Mouse (Mus musculus) layer of hippocampus, adult 6 months (tissue): Measurements from ENCODE around the gene Cwc25. TPM values are rescaled to one million over a fixed set of nuclear protein-coding genes. Genes with fewer than 3 reads are reported as not detected.

Experiments
- long read RNA-seq, 2 experiments: library from polyadenylated mRNA; unstranded; transcript quantifications; one replicate each; pipeline ENCODE4 v2.0.0; 2019 to 2020
- microRNA-seq: library from miRNA; unstranded; fragments of <30 nt; microRNA quantifications from one replicate; pipeline ENCODE4 v1.2.0, GENCODE M21; 2020
- polyA plus RNA-seq: library from polyadenylated mRNA; unstranded; fragments of <200 nt; fragmentation: Nextera tagmentation; gene quantifications from 2 replicates; pipeline ENCODE4 v1.2.3, GENCODE M21; 2021

Cwc25 gene
- 8.1 and 8.3 TPM in 2 replicates for polyA plus RNA-seq
- long read RNA-seq, experiment 1, partial matches to known transcripts = 15 of 17 reads
- long read RNA-seq, experiment 1, other reads (novel, unspliced or antisense) = 0 of 17 reads
- long read RNA-seq, experiment 2, transcript Cwc25-201 (10 exons, 3,105 nt) = major isoform, 39 of 43 reads
- long read RNA-seq, experiment 2, partial matches to known transcripts = 0 of 43 reads
- long read RNA-seq, experiment 2, other reads (novel, unspliced or antisense) = 2 of 43 reads

GRCm38 (mm10) chr11:97766154-97766881, at the start of gene Cwc25:
TSS of gene Cwc25 (minus strand) at chr11:97766556.

GRCm38 (mm10) chr11:97798782-97799145, 32.4 kb upstream of the Cwc25 start, which contains the start of gene Lasp1:
TSS of gene Lasp1 (plus strand) at chr11:97799000.

GRCm38 (mm10) chr11:97781832-97782563, 15.6 kb upstream of the Cwc25 start, which contains the start of gene Rpl23:
TSS of gene Rpl23 (minus strand) at chr11:97782437.

GRCm38 (mm10) chr11:97775808-97776496, 9.6 kb upstream of the Cwc25 start, which contains the start of gene 1700001P01Rik:
TSS of gene 1700001P01Rik (minus strand) at chr11:97775918.

GRCm38 (mm10) chr11:97744063-97744717, 22.2 kb downstream of the Cwc25 start, which contains the start of gene Pip4k2b:
TSS of gene Pip4k2b (minus strand) at chr11:97744704.

GRCm38 (mm10) chr11:97703039-97703826, 63.1 kb downstream of the Cwc25 start, which contains the start of gene Psmb3:
TSS of gene Psmb3 (plus strand) at chr11:97703399.

GRCm38 (mm10) chr11:97700003-97700745, 66.2 kb downstream of the Cwc25 start, which contains the start of gene Pcgf2:
TSS of gene Pcgf2 (minus strand) at chr11:97700497.

Small RNA genes lying within 50 kb of the gene (microRNA-seq; reads per million reads assigned to microRNA genes)
- gene Mir8102 = not detected

Other genes with a start within 250 kb of the Cwc25 start
- gene Srcin1, start 190.4 kb downstream of the Cwc25 start, polyA plus RNA-seq = 4.8 and 6.1 TPM in 2 replicates
- 2.8 and 4.2 TPM in 2 replicates for gene Epop, start 136.9 kb downstream of the Cwc25 start, polyA plus RNA-seq
- 4.2 and 4.3 TPM in 2 replicates for gene Mllt6, start 103.1 kb downstream of the Cwc25 start, polyA plus RNA-seq
- gene Cisd3, start 80.7 kb downstream of the Cwc25 start, polyA plus RNA-seq = 79.0 and 82.9 TPM in 2 replicates
- gene Pcgf2, start 66.1 kb downstream of the Cwc25 start, polyA plus RNA-seq = 3.3 and 3.7 TPM in 2 replicates
- gene Psmb3, start 63.2 kb downstream of the Cwc25 start, polyA plus RNA-seq = 415 and 436 TPM in 2 replicates
- gene Pip4k2b, start 21.9 kb downstream of the Cwc25 start, polyA plus RNA-seq = 2.4 and 3.1 TPM in 2 replicates
- gene 1700001P01Rik, start 9.4 kb upstream of the Cwc25 start, polyA plus RNA-seq = 0.53 TPM in 1 of 2 replicates, not detected in the other
- gene Rpl23, start 15.9 kb upstream of the Cwc25 start, polyA plus RNA-seq = 631 and 670 TPM in 2 replicates
- gene Lasp1, start 32.4 kb upstream of the Cwc25 start, polyA plus RNA-seq = 36.2 and 46.2 TPM in 2 replicates
- gene B230217C12Rik, start 74.2 kb upstream of the Cwc25 start, polyA plus RNA-seq = 88.3 and 97.9 TPM in 2 replicates
- gene Fbxo47, start 117.6 kb upstream of the Cwc25 start, polyA plus RNA-seq = 0.77 and 1.2 TPM in 2 replicates
- 7.8 and 10.7 TPM in 2 replicates for gene Plxdc1, start 219.9 kb upstream of the Cwc25 start, polyA plus RNA-seq
- gene Arl5c, start 229.6 kb upstream of the Cwc25 start, polyA plus RNA-seq = 6.9 and 9.8 TPM in 2 replicates